Mouse (Mus musculus) forebrain, embryonic 13.5 days (tissue): ENCODE measurements around the gene Srsf1. TPM values are rescaled to one million over a fixed set of nuclear protein-coding genes. Genes with fewer than 3 reads are reported as not detected.
"Not testable (repeated sequence)": the region's sequence is repeated elsewhere in the genome, so short reads cannot be mapped to it uniquely, and the experiment has no call there.

Source experiments
- ATAC-seq: fragments of 200-750 bp; cut with Nextera tagmentation; 2 replicates; pipeline ENCODE4 v1.8.0; 2017
- H3K27ac ChIP-seq: fragments of 300-500 bp; sonication (generic); 2 replicates; pipeline ENCODE4 v1.5.1; 2015; ENCODE audit warnings: inconsistent platforms, mild to moderate bottlenecking, moderate library complexity
- H3K27me3 ChIP-seq: fragments of 300-500 bp; sonication (generic); 2 replicates; pipeline ENCODE4 v1.6.1; 2015; ENCODE audit warnings: mild to moderate bottlenecking, inconsistent platforms
- H3K36me3 ChIP-seq: fragments of 300-500 bp; sonication (generic); 2 replicates; pipeline ENCODE4 v1.6.1; 2015; ENCODE audit warnings: mild to moderate bottlenecking, inconsistent platforms; ENCODE audit not compliant: poor library complexity, severe bottlenecking
- H3K4me1 ChIP-seq: fragments of 300-500 bp; sonication (generic); 2 replicates; pipeline ENCODE4 v1.6.1; 2015; ENCODE audit warnings: inconsistent platforms
- H3K4me2 ChIP-seq: fragments of 300-500 bp; sonication (generic); 2 replicates; pipeline ENCODE4 v1.6.1; 2015; ENCODE audit warnings: inconsistent platforms, mild to moderate bottlenecking, moderate library complexity
- H3K4me3 ChIP-seq: fragments of 300-500 bp; sonication (generic); 2 replicates; pipeline ENCODE4 v1.5.1; 2015; ENCODE audit warnings: mild to moderate bottlenecking, inconsistent platforms
- H3K9ac ChIP-seq: fragments of 300-500 bp; sonication (generic); 2 replicates; pipeline ENCODE4 v1.6.1; 2015; ENCODE audit warnings: mild to moderate bottlenecking, inconsistent platforms
- H3K9me3 ChIP-seq: fragments of 300-500 bp; sonication (generic); replicated peaks from 2 replicates; pipeline ENCODE4 v1.6.1; 2016; ENCODE audit warnings: inconsistent platforms
- WGBS: fragments of 180-500 bp; shearing (Covaris S2); methylation state at CpG from one replicate; pipeline ENCODE4 v1.1.7; 2015; 5-methylcytosine and 5-hydroxymethylcytosine counted together
- polyA plus RNA-seq: library from polyadenylated mRNA; unstranded; fragments of >200 nt; fragmentation: Nextera tagmentation; extraction: Ambion mirVana; gene quantifications from 2 replicates; pipeline ENCODE4 v1.2.1, GENCODE M21; 2015

Gene Srsf1
- polyA plus RNA-seq, 1 experiment from 2014 or later, result 402 TPM

DNA sequence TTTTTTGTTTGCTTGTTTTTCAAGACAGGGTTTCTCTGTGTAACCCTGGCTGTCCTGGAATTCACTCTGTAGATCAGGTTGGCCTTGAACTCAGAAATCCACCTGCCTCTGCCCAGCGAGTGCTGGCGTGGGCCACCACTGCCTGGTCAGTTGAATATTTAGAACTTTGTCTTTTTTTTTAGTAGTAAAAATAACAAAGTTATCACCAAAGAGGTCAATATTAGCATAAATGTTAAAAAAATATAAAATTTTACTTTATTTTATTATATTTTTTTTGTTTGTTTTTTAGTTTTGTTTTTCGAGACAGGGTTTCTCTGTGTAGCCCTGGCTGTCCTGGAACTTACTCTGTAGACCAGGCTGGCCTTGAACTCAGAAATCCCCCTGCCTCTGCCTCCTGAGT lies 2.0 kb upstream of the Srsf1 start:
- not testable (repeated sequence) for H3K4me2 ChIP-seq, H3K4me3 ChIP-seq, H3K9ac ChIP-seq, H3K9me3 ChIP-seq, H3K27ac ChIP-seq, H3K27me3 ChIP-seq, ATAC-seq
- H3K4me1 ChIP-seq, result peaks cover 25% of the 10 kb centered on the region
- H3K36me3 ChIP-seq, result peaks cover 20% of the 10 kb centered on the region
- WGBS, result 96% methylated on average over 3 of the region's 3 CpGs

DNA sequence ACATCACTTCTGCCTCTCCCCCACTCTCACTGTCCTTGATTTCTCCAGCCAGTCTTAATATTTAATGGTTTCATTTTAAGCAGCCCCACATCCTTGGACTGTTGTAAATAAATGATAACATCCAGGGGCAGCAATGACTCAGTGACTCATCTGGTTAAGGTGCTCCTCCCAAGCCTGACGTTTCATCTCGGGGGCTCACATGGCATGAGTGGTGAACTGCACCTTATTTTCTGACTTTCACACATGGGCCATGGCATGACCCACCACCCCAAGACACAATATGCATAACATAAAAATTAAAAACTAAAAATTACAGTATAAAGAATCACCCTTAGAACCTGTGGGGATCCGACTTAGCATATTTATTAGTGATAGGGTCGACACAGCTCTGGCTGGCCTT lies 1.3 kb upstream of the Srsf1 start:
- Histone ChIP-seq H3K4me1 (peaks cover 32% of the 10 kb centered on the region), H3K4me3 (peak overlapping the region; percentile 99), H3K9me3 (no peaks in the 10 kb centered on the region), H3K4me2 (peak overlapping the region; percentile 84), H3K27me3 (no peaks in the 10 kb centered on the region), H3K9ac (no peak overlapping the region), H3K36me3 (peaks cover 24% of the 10 kb centered on the region), H3K27ac (no peak overlapping the region)
- no peak for ATAC-seq
- 92% methylated on average over 4 of the region's 4 CpGs for WGBS

DNA sequence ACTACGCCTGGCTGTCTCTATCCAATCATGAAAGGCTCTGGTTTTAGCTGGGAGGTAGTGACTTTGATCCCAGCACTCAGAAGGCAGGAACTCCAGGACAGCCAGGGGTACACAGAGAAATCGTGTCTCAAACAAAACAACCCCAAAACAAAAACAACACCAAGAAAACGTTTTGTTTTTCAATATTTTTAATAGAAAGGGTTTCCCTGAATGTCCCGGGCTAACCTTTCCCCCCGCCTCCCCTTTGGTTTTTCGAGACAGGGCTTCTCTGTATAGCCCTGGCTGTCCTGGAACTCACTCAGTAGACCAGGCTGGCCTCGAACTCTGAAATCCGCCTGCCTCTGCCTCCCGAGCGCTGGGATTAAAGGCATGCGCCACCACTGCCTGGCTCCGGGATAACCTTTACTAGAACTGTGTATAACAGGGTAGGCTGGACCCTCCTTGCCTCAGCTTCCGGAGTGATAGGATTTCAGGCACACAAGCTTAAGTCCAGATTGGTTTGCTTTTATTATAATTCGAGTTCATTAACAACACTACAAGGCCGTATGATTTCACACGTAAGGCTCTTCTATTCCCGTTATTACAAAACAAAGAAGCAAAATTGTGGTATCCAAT lies 743 bp upstream of the Srsf1 start:
- Histone ChIP-seq H3K4me1 (peaks cover 36% of the 10 kb centered on the region), H3K9ac (peak overlapping the region; percentile 100), H3K4me2 (peak overlapping the region; percentile 84), H3K36me3 (peaks cover 27% of the 10 kb centered on the region), H3K27ac (peak overlapping the region; percentile 99), H3K4me3 (peak overlapping the region; percentile 99), H3K9me3 (no peaks in the 10 kb centered on the region), H3K27me3 (no peaks in the 10 kb centered on the region)
- 0 out of 2 replicates have a peak, but pooled peaks have one; percentile 13 for ATAC-seq
- WGBS, result 60% methylated on average over 17 of the region's 17 CpGs

DNA sequence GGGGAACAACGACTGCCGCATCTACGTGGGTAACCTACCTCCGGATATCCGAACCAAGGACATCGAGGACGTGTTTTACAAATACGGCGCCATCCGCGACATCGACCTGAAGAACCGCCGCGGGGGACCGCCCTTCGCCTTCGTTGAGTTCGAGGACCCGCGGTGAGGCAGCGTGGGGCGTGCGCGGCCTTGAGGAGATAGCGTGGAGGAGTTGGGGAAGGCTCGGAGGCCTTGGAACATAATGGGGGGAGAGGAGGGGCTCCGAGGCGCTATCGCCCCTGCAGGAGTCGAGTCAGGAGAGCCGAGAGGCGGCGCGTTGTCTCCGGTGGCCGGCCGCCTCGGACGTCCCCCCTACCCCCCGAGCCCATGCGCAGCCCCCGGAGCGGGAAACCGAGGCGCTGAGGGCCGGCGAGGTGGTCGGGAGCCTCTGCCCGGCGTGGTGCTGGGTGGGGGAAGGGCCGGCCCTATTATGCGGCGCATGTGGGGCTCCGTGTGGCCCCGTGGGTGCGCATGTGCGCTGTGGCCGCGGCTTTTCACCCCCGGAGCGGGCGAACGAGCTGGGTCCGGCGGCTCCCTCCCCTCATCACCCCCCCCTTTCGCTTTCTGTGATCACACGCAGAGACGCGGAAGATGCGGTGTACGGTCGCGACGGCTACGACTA lies 828 bp downstream of the Srsf1 start:
- ATAC-seq, result peak; percentile 80
- under 1% methylated on average over 62 of the region's 76 CpGs for WGBS

DNA sequence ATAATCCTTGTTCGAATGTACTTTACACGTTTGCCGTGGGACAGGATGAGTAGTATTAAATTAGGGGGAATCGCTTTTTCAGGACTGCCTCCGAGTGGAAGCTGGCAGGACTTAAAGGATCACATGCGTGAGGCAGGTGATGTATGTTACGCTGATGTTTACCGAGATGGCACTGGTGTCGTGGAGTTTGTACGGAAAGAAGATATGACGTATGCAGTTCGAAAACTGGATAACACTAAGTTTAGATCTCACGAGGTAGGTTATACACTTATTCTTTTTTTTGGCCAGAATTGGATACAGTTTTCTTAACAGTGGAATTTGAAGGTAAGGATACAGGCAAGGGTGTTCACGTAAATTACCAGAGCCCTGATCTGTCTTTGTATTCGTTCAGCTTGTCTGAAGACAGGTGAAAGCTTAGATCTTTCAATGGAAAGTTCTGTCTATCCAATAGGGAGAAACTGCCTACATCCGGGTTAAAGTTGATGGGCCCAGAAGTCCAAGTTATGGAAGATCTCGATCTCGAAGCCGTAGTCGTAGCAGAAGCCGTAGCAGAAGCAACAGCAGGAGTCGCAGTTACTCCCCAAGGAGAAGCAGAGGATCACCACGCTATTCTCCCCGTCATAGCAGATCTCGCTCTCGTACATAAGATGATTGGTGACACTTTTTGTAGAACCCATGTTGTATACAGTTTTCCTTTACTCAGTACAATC lies 1.9 kb downstream of the Srsf1 start:
- Histone ChIP-seq H3K9ac (peak overlapping the region; percentile 100), H3K4me1 (peaks cover 47% of the 10 kb centered on the region), H3K27me3 (no peaks in the 10 kb centered on the region), H3K4me3 (peak overlapping the region; percentile 99), H3K36me3 (peaks cover 33% of the 10 kb centered on the region), H3K27ac (no peak overlapping the region), H3K4me2 (peak overlapping the region; percentile 84), H3K9me3 (no peaks in the 10 kb centered on the region)
- ATAC-seq, result no peak
- WGBS, result 27% methylated on average over 26 of the region's 26 CpGs

More for the DNA sequence above, 828 bp downstream of the Srsf1 start:
- Histone ChIP-seq H3K4me1 (peaks cover 47% of the 10 kb centered on the region), H3K4me3 (peak overlapping the region; percentile 99), H3K9me3 (no peaks in the 10 kb centered on the region), H3K4me2 (peak overlapping the region; percentile 84), H3K27me3 (no peaks in the 10 kb centered on the region), H3K9ac (peak overlapping the region; percentile 100), H3K36me3 (peaks cover 32% of the 10 kb centered on the region), H3K27ac (peak overlapping the region; percentile 99)

DNA sequence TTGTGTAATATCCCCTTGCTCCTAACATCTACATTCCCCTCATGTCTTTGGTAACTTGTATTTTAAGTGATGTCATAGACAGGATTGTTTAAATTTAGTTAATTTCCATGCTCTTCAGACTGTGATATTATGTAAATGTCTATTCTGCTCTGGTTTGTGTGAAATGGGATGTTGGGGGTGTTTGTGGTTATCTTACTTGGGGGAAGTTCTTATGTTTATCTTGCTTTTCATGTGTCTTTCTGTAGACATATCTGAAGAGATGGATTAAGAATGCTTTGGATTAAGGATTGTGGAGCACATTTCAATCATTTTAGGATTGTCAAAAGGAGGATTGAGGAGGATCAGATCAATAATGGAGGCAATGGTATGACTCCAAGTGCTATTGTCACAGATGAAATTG lies 2.6 kb downstream of the Srsf1 start:
- Histone ChIP-seq H3K36me3 (peaks cover 33% of the 10 kb centered on the region), H3K4me1 (peaks cover 47% of the 10 kb centered on the region), H3K9me3 (no peaks in the 10 kb centered on the region), H3K4me2 (peak overlapping the region; percentile 84), H3K9ac (peak overlapping the region; percentile 100), H3K27me3 (no peaks in the 10 kb centered on the region), H3K27ac (no peak overlapping the region), H3K4me3 (peak overlapping the region; percentile 99)
- ATAC-seq, result no peak

DNA sequence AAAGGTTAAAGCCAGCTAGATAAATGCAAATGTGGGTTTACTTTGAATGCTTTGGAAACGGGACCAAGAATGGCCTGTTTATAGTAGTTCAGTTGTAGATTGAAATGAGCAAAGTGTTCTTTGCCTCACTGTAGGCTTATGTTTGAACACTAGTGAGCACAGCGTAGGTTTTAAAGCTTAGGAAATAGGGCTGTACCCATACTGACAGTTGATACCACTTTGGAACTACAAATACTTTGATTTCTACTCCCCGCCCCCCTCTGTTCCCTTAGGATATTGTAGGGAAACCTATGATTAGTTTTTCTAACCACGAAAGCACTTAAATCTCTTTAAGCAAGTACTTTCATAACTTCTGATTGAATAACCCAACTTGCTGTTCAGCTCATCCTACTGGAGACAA lies 5.5 kb downstream of the Srsf1 start:
- no peak overlapping the region for H3K27ac ChIP-seq
- no peak overlapping the region; the same call in 1 of the 2 replicates for H3K4me2 ChIP-seq
- peaks cover 36% of the 10 kb centered on the region for H3K4me1 ChIP-seq
- no peaks in the 10 kb centered on the region for H3K27me3 ChIP-seq
- H3K9me3 ChIP-seq, result no peaks in the 10 kb centered on the region
- no peak for ATAC-seq
- peaks cover 35% of the 10 kb centered on the region for H3K36me3 ChIP-seq
- H3K4me3 ChIP-seq, result no peak overlapping the region
- H3K9ac ChIP-seq, result no peak overlapping the region
- WGBS, result 83% methylated on average over 4 of the region's 4 CpGs

DNA sequence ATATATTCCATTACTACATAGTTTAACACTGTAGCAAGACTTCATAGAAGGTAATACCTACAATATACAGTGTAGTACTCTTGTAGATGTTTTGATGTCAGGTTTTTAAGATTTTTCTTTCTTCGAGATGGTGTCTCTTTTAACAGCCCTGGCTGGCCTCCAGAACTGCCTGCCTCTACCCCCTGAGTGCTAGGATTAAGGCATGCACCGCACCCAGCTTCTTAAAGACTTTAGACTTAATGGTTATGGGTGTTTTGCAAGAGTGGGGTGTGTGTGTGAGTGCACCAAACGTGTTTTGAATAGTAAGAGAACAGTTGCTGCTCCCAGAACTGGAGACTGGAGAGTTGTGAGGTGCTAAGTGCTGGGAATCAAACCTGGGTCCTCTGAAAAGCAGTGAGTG lies 6.6 kb downstream of the Srsf1 start:
- Histone ChIP-seq H3K9me3 (no peaks in the 10 kb centered on the region), H3K36me3 (peaks cover 35% of the 10 kb centered on the region), H3K4me3 (no peak overlapping the region), H3K27me3 (no peaks in the 10 kb centered on the region), H3K27ac (no peak overlapping the region), H3K4me2 (no peak overlapping the region), H3K4me1 (peaks cover 35% of the 10 kb centered on the region), H3K9ac (no peak overlapping the region)
- ATAC-seq, result no peak
- 62% methylated on average over 3 of the region's 3 CpGs for WGBS

DNA sequence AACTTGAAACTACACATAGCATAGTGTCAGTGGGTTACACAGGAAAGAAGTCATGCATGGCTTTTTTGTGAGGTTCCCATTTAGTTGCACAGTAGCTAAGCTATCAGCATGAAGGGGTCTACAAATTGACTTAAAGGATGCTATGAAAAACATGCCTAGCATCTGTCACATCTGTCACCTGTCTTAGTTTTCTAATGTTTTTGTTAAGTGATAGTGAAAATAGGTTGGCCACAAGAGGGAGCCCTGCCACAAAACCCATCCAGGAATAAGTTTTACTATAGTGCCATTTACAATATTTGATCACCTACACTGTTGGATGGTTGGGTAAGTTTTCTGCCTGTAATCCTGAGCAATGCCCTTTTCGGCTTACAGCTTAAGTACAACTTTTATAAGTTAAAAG lies 7.4 kb downstream of the Srsf1 start:
- no peak overlapping the region for H3K4me3 ChIP-seq
- H3K9ac ChIP-seq, result no peak overlapping the region
- peaks cover 27% of the 10 kb centered on the region for H3K4me1 ChIP-seq
- no peak for ATAC-seq
- H3K27ac ChIP-seq, result no peak overlapping the region
- no peak overlapping the region for H3K4me2 ChIP-seq
- 76% methylated on average over 1 of the region's 1 CpGs for WGBS
- no peaks in the 10 kb centered on the region for H3K27me3 ChIP-seq
- no peaks in the 10 kb centered on the region for H3K9me3 ChIP-seq
- H3K36me3 ChIP-seq, result peaks cover 27% of the 10 kb centered on the region

DNA sequence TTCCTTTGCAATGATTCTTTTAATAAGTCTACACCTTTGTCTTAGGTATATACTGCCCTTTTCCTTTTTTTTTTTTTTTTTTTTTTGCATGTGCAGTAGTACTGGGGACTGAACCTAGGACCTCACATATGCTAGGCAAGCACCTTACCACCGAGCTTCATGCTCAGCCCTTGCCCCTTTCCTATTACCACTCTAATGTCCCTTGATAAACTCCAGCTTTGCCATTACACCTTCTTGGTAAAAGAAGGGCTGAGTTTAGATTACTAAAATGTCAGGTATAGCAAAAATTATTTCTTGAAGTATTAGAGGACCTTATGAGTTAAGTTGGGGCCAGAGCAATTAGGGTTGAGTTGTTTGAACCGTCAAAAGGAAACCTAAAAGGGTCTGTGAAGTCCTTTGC lies 8.6 kb downstream of the Srsf1 start:
- H3K9me3 ChIP-seq, result no peaks in the 10 kb centered on the region
- no peak overlapping the region for H3K9ac ChIP-seq
- H3K4me2 ChIP-seq, result no peak overlapping the region
- no peak overlapping the region for H3K27ac ChIP-seq
- H3K4me3 ChIP-seq, result no peak overlapping the region
- no peak for ATAC-seq
- no peaks in the 10 kb centered on the region for H3K27me3 ChIP-seq
- WGBS, result 81% methylated on average over 2 of the region's 2 CpGs
- H3K4me1 ChIP-seq, result peaks cover 15% of the 10 kb centered on the region
- H3K36me3 ChIP-seq, result peaks cover 18% of the 10 kb centered on the region

DNA sequence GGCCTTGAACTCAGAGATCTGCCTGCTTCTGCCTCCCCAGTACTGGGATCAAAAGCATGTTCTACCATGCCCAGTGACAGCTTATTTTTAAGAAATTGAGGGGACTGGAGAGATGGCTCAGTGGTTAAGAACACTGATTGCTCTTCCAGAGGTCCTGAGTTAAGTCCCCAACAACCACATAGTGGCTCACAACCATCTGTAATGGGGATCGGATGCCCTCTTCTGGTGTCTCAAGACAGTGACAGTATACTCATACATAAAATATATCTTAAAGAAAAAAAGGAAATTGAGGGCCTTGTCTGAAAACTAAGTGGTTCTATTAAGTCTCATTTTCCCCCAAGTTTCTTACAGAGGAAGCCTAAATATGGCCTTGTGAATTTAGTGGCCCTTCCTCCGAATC lies 10.6 kb downstream of the Srsf1 start:
- Histone ChIP-seq H3K27ac (no peak overlapping the region), H3K27me3 (no peaks in the 10 kb centered on the region), H3K4me1 (peaks cover under 1% of the 10 kb centered on the region; the same call in 1 of the 2 replicates), H3K4me2 (no peak overlapping the region), H3K36me3 (peaks cover 6% of the 10 kb centered on the region), H3K9me3 (no peaks in the 10 kb centered on the region), H3K9ac (no peak overlapping the region), H3K4me3 (no peak overlapping the region)
- ATAC-seq, result no peak
- 73% methylated on average over 2 of the region's 2 CpGs for WGBS

DNA sequence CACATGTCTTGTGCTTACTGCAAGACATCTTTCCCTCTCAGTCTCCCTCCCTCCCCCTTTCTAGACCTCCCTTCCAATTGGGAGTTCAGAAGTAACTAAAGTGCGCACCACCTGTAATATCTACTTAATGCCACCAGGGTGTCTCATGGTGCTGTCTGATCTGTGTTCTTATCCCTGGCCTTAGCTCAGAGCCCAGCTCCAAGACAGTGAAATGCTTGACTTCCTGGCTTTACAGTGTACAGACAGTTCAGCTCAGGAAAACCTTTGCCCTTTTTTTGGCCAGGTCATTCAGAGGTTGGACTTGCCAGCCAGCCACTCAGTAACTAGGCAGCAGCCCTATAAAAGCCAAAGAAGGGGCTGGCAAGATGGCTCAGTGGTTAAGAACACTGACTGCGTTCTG lies 12.0 kb downstream of the Srsf1 start:
- Histone ChIP-seq H3K36me3 (0 out of 2 replicates have a peak, but pooled peaks cover 3% of the 10 kb centered on the region), H3K4me1 (no peaks in the 10 kb centered on the region), H3K4me2 (no peak overlapping the region), H3K4me3 (no peak overlapping the region), H3K27me3 (no peaks in the 10 kb centered on the region), H3K27ac (no peak overlapping the region), H3K9me3 (no peaks in the 10 kb centered on the region), H3K9ac (no peak overlapping the region)
- 35% methylated on average over 2 of the region's 2 CpGs for WGBS
- peak; percentile 72 for ATAC-seq
